9 mouse cellular contexts compared by ENCODE assay signal in genomic region chr7:119184341-119185143, GRCm38 (mm10). TPM values are rescaled to one million over a fixed set of nuclear protein-coding genes. Genes with fewer than 3 reads are reported as not detected.
DNase-seq lines count a peak whose midpoint lies in the region; TF ChIP-seq lines count a peak whose summit lies in the region.
"Had no signal": no experiment of that assay in that cellular context is flagged by ENCODE, and none has a peak within 500 bp of the region (broad histone marks: within the 10 kb centered on the region; RNA-seq: fewer than 3 reads in every experiment).

TSS of gene Gpr139 (minus strand) at chr7:119184603.

- H3K27ac ChIP-seq in left cerebral cortex, adult 2 months, result no peak within 1 kb of the TSS

- peak within 1 kb of the TSS; percentile 49 for H3K4me3 ChIP-seq in left cerebral cortex, adult 2 months

- TF ChIP-seq CTCF in left cerebral cortex, adult 2 months (IDR thresholded peaks at IDR 0.05), result no peak

- DNase-seq in cerebellum, postnatal 14 days, result peak; percentile 62 to 74
- no peak for DNase-seq in cerebellum, adult 11 months
- DNase-seq in Muller cell, postnatal 12 days (ENCODE audit: inconsistent ontology term), result peak; percentile 26
- DNase-seq in forelimb bud, embryonic 11.5 days (ENCODE audit: low read depth, low spot score), result peak; percentile 17
- DNase-seq in left cerebral cortex, adult 2 months (ENCODE audit: extremely low spot score in 1 of 2, low spot score in 2 of 2), result peak; percentile 18 to 29
- peak; percentile 74 for DNase-seq in neural tube, embryonic 10.5 days (ENCODE audit: extremely low spot score, low spot score)
- DNase-seq in urinary bladder, postnatal 36 days (ENCODE audit: low spot score in 2 of 2), result no peak
- no peak for DNase-seq in urinary bladder, postnatal 14 days (ENCODE audit: low spot score)

- intact Hi-C loops in left cerebral cortex, adult 2 months (cut with DNase I), result loop anchor here (5.0 to 10.0 kb wide), 2 partner anchors 162 to 330 kb away; partner anchors contain the start of gene Acsm5

RNA-seq across cellular contexts. Expression of gene Gpr139, which starts in this region (rescaled TPM):
- under 1 TPM; 0.38 to 0.94 TPM for total RNA-seq in left cerebral cortex, adult 2 months (2021)
- total RNA-seq: CH12.LX had no signal

Comparison
In these comparisons a context has a peak if more than half of its experiments do, and no peak if none do; other contexts are left out.
1. DNase-seq: peak in cerebellum, postnatal 14 days (2 of 2), Muller cell, postnatal 12 days (single experiment), forelimb bud, embryonic 11.5 days (single experiment) and neural tube, embryonic 10.5 days (single experiment); none in cerebellum, adult 11 months (single experiment), urinary bladder, postnatal 36 days (0 of 2) and urinary bladder, postnatal 14 days (single experiment).
2. Peak in DNase-seq and H3K4me3 ChIP-seq in left cerebral cortex, adult 2 months; RNA of the gene not detected or under 1 TPM.